Comparison of ENCODE assay signal across 8 mouse cellular contexts in the genomic region with DNA sequence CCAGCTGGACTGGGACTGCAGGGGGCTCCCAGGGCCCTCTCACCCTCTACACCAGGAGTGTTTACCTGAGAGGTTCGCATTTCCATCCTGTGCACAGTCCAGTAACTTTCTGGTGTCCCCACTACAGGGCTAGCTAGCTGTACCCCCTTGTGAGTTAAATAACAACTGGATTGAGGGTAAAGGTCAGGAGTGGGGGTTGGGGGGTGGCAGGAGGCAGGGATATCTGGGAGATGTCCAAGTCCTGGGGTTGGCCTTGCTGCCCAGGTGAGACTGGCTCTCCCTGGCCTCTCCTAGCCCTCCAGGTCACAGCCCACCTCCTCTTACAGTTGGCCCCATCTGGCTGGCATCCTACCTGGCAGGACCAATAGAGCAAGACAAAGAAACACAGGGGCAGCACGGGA. TPM values are rescaled to one million over a fixed set of nuclear protein-coding genes. Genes with fewer than 3 reads are reported as not detected.
DNase-seq lines count a peak whose midpoint lies in the region; ATAC-seq and TF ChIP-seq lines count a peak whose summit lies in the region.

TSS of gene Fpgs (minus strand) at position 125 of the 401 bp plus-strand sequence.

- H3K4me1 ChIP-seq in hindbrain, embryonic 13.5 days (replicated peaks), result no peaks in the 10 kb centered on the region

- H3K27ac ChIP-seq in layer of hippocampus, adult 2 months, result no peak within 1 kb of the TSS
- H3K27ac ChIP-seq in hindbrain, embryonic 13.5 days, result no peak within 1 kb of the TSS

- peaks cover 70% of the 10 kb centered on the region for H3K36me3 ChIP-seq in hindbrain, embryonic 13.5 days

- 85% methylated on average over 2 of the region's 2 CpGs for WGBS in hindbrain, embryonic 13.5 days

- no peak within 1 kb of the TSS for H3K4me3 ChIP-seq in layer of hippocampus, adult 2 months
- no peak within 1 kb of the TSS for H3K4me3 ChIP-seq in hindbrain, embryonic 13.5 days

- no peak within 1 kb of the TSS for H3K9ac ChIP-seq in hindbrain, embryonic 13.5 days

- H3K4me2 ChIP-seq in hindbrain, embryonic 13.5 days, result no peak within 1 kb of the TSS

- no peak for TF ChIP-seq CTCF in layer of hippocampus, adult 2 months (conservative IDR thresholded peaks at IDR 0.05)

- H3K9me3 ChIP-seq in hindbrain, embryonic 13.5 days, result no peaks in the 10 kb centered on the region

- DNase-seq in layer of hippocampus, adult 2 months (ENCODE audit: low spot score in 2 of 2), result no peak
- no peak for DNase-seq in layer of hippocampus, adult 11-12 months (ENCODE audit: low spot score)
- DNase-seq in adrenal gland, postnatal 4 days (ENCODE audit: low spot score in 2 of 2), result no peak
- peak; percentile 44 for DNase-seq in liver
- DNase-seq in yolk sac, embryonic 10.5 days (ENCODE audit: low spot score), result peak; percentile 69
- no peak for DNase-seq in cerebellum, postnatal 25 days

- no peak for ATAC-seq in hindbrain, embryonic 13.5 days (ENCODE audit: low FRiP score)
- ATAC-seq in monocyte, adult 5-6 weeks (replicated peaks; ENCODE audit: insufficient number of reproducible peaks, low FRiP score, low TSS enrichment, poor library complexity, severe bottlenecking), result no peak

- H3K27me3 ChIP-seq in hindbrain, embryonic 13.5 days, result no peaks in the 10 kb centered on the region

RNA-seq across cellular contexts. Expression of gene Fpgs, which starts in this region (rescaled TPM):
- total RNA-seq in layer of hippocampus, adult 2 months (2021), result 10 to 100 TPM; 10.7 to 14.6 TPM
- total RNA-seq in adrenal gland, postnatal 4 days (2021), result 10 to 100 TPM; 33.2 to 36.2 TPM
- polyA plus RNA-seq in hindbrain, embryonic 13.5 days (2015; fragmentation: Nextera tagmentation; extraction: Ambion mirVana), result 14.5 and 16.4 TPM in 2 replicates
- total RNA-seq in monocyte, adult 5-6 weeks (2017), result 6.4 to 12.8 TPM (median 8.0 TPM) in 3 replicates

Comparison
In these comparisons a context has a peak if more than half of its experiments do, and no peak if none do; other contexts are left out.
1. DNase-seq: peak in liver (single experiment) and yolk sac, embryonic 10.5 days (single experiment); none in layer of hippocampus, adult 2 months (0 of 2), layer of hippocampus, adult 11-12 months (single experiment), adrenal gland, postnatal 4 days (0 of 2) and cerebellum, postnatal 25 days (0 of 2).